16 mouse cellular contexts compared by ENCODE assay signal in genomic region chr9:47423462-47423832, GRCm38 (mm10).
A peak's percentile ranks its signal among the peaks of the same experiment; 100 is the strongest.
DNase-seq lines count a peak whose midpoint lies in the region; ATAC-seq lines count a peak whose summit lies in the region.
"Had no signal": no experiment of that assay in that cellular context is flagged by ENCODE, and none has a peak within 500 bp of the region (broad histone marks: within the 10 kb centered on the region; RNA-seq: fewer than 3 reads in every experiment).

No protein-coding gene starts in this region.

- H3K36me3 ChIP-seq in forebrain, embryonic 13.5 days (ENCODE audit: poor library complexity, severe bottlenecking) = no peaks in the 10 kb centered on the region
- H3K36me3 ChIP-seq in forebrain, embryonic 14.5 days (ENCODE audit: control insufficient read depth, insufficient read depth, low read length) = no peaks in the 10 kb centered on the region
- no peaks in the 10 kb centered on the region for H3K36me3 ChIP-seq in kidney, embryonic 16.5 days (ENCODE audit: insufficient read depth, low read length)
- no peaks in the 10 kb centered on the region for H3K36me3 ChIP-seq in lung, embryonic 16.5 days (ENCODE audit: control insufficient read depth, insufficient read depth, low read length)
- H3K36me3 ChIP-seq: forebrain, embryonic 12.5 days; heart, embryonic 12.5 days; hindbrain, embryonic 13.5 days; limb, embryonic 15.5 days; liver, embryonic 15.5 days had no signal

- DNase-seq in forebrain, embryonic 14.5 days (ENCODE audit: low spot score) = no peak
- DNase-seq in kidney, adult 9 months = peak; percentile 12
- DNase-seq in lung, adult 18-20 months = no peak
- no peak for DNase-seq in left cerebral cortex, adult 8-10 months (ENCODE audit: low spot score in 2 of 2)
- DNase-seq: thymus, postnatal 14 days had no signal

- peaks cover 10% of the 10 kb centered on the region; the same call in 1 of the 2 replicates for H3K27me3 ChIP-seq in forebrain, embryonic 13.5 days
- H3K27me3 ChIP-seq in forebrain, embryonic 14.5 days (replicated peaks; ENCODE audit: control insufficient read depth, insufficient read depth, low read length) = 0 out of 2 replicates have a peak, but pooled peaks cover 3% of the 10 kb centered on the region
- H3K27me3 ChIP-seq in kidney, embryonic 16.5 days (ENCODE audit: insufficient read depth, low read length) = no peaks in the 10 kb centered on the region
- H3K27me3 ChIP-seq in lung, embryonic 16.5 days (ENCODE audit: control insufficient read depth, insufficient read depth, low read depth, low read length) = peaks cover 3% of the 10 kb centered on the region
- H3K27me3 ChIP-seq: liver, embryonic 15.5 days had no signal

- no peak overlapping the region for H3K4me2 ChIP-seq in forebrain, embryonic 13.5 days
- H3K4me2 ChIP-seq in forebrain, embryonic 14.5 days (ENCODE audit: low read length) = no peak overlapping the region
- H3K4me2 ChIP-seq in kidney, embryonic 16.5 days (replicated peaks; ENCODE audit: low read depth, low read length) = no peak overlapping the region
- H3K4me2 ChIP-seq in lung, embryonic 16.5 days (ENCODE audit: low read depth, low read length) = no peak overlapping the region
- H3K4me2 ChIP-seq: forebrain, embryonic 12.5 days; hindbrain, embryonic 13.5 days; limb, embryonic 15.5 days; liver, embryonic 15.5 days; midbrain, embryonic 11.5 days had no signal

- H3K4me1 ChIP-seq in forebrain, embryonic 13.5 days = peaks cover 30% of the 10 kb centered on the region
- H3K4me1 ChIP-seq in forebrain, embryonic 14.5 days (ENCODE audit: control insufficient read depth, insufficient read depth, low read length) = peaks cover 24% of the 10 kb centered on the region; the same call in 1 of the 2 replicates
- peaks cover 19% of the 10 kb centered on the region for H3K4me1 ChIP-seq in kidney, embryonic 16.5 days (ENCODE audit: insufficient read depth, low read length)
- H3K4me1 ChIP-seq in lung, embryonic 16.5 days (replicated peaks; ENCODE audit: control insufficient read depth, insufficient read depth, low read length) = peaks cover 19% of the 10 kb centered on the region
- H3K4me1 ChIP-seq: liver, embryonic 15.5 days had no signal

- H3K9ac ChIP-seq in forebrain, embryonic 13.5 days = no peak overlapping the region
- no peak overlapping the region for H3K9ac ChIP-seq in forebrain, embryonic 14.5 days (ENCODE audit: low read length)
- H3K9ac ChIP-seq in kidney, embryonic 16.5 days (replicated peaks; ENCODE audit: low read length) = no peak overlapping the region
- no peak overlapping the region for H3K9ac ChIP-seq in lung, embryonic 16.5 days (ENCODE audit: low read length)
- H3K9ac ChIP-seq: forebrain, embryonic 12.5 days; heart, embryonic 12.5 days; hindbrain, embryonic 13.5 days; limb, embryonic 15.5 days; liver, embryonic 15.5 days had no signal

- 0 out of 2 replicates have a peak overlapping the region, but pooled peaks have one; percentile 27 for H3K27ac ChIP-seq in forebrain, embryonic 13.5 days
- no peak overlapping the region for H3K27ac ChIP-seq in forebrain, embryonic 14.5 days (ENCODE audit: low read depth, low read length)
- H3K27ac ChIP-seq in kidney, embryonic 16.5 days (ENCODE audit: low read length) = no peak overlapping the region
- H3K27ac ChIP-seq in lung, embryonic 16.5 days (ENCODE audit: low read length) = peak overlapping the region; percentile 70
- H3K27ac ChIP-seq: forebrain, embryonic 12.5 days; hindbrain, embryonic 13.5 days; limb, embryonic 15.5 days; liver, embryonic 15.5 days had no signal

- no peak for ATAC-seq in forebrain, embryonic 13.5 days
- ATAC-seq in forebrain, embryonic 14.5 days = no peak
- no peak for ATAC-seq in kidney, embryonic 16.5 days (ENCODE audit: low FRiP score, low TSS enrichment)
- ATAC-seq in lung, embryonic 16.5 days (ENCODE audit: low read depth) = no peak
- no peak for ATAC-seq in inflammation-experienced regulatory T-cells, adult 6 months

- WGBS in forebrain, embryonic 13.5 days = 75% methylated on average over 3 of the region's 3 CpGs
- 72% methylated on average over 3 of the region's 3 CpGs for WGBS in forebrain, embryonic 14.5 days
- 71% methylated on average over 3 of the region's 3 CpGs for WGBS in kidney, embryonic 16.5 days
- 45% methylated on average over 3 of the region's 3 CpGs for WGBS in lung, embryonic 16.5 days

- H3K4me3 ChIP-seq in forebrain, embryonic 13.5 days = no peak overlapping the region
- no peak overlapping the region for H3K4me3 ChIP-seq in forebrain, embryonic 14.5 days (ENCODE audit: low read depth, low read length)
- no peak overlapping the region for H3K4me3 ChIP-seq in kidney, embryonic 16.5 days (ENCODE audit: low read length)
- H3K4me3 ChIP-seq in lung, embryonic 16.5 days (ENCODE audit: low read length) = no peak overlapping the region
- H3K4me3 ChIP-seq: erythroblast, embryonic 14.5 days; forebrain, embryonic 12.5 days; heart, embryonic 12.5 days; hindbrain, embryonic 13.5 days; limb, embryonic 15.5 days; liver, embryonic 15.5 days had no signal

- H3K9me3 ChIP-seq in forebrain, embryonic 13.5 days (replicated peaks) = no peaks in the 10 kb centered on the region
- H3K9me3 ChIP-seq in forebrain, embryonic 14.5 days (replicated peaks; ENCODE audit: control insufficient read depth, low read length) = no peaks in the 10 kb centered on the region
- no peaks in the 10 kb centered on the region for H3K9me3 ChIP-seq in kidney, embryonic 16.5 days (ENCODE audit: low read length)
- H3K9me3 ChIP-seq in lung, embryonic 16.5 days (ENCODE audit: control insufficient read depth, low read length) = no peaks in the 10 kb centered on the region
- H3K9me3 ChIP-seq: forebrain, embryonic 12.5 days; heart, embryonic 12.5 days; hindbrain, embryonic 13.5 days; limb, embryonic 15.5 days; liver, embryonic 15.5 days had no signal

Comparison
In these comparisons a context has a peak if more than half of its experiments do, and no peak if none do; other contexts are left out.
1. H3K27ac ChIP-seq: peak in forebrain, embryonic 13.5 days (single experiment) and lung, embryonic 16.5 days (single experiment); none in forebrain, embryonic 14.5 days (single experiment) and kidney, embryonic 16.5 days (single experiment).